Mouse (Mus musculus): ENCODE measurements around the gene 4930432K21Rik.

Gene 4930432K21Rik

GRCm38 (mm10) chr8:84149181-84149580 is 1.4 kb downstream of the 4930432K21Rik start:
- no peak for DNase-seq

GRCm38 (mm10) chr8:84157620-84158019 is 9.8 kb downstream of the 4930432K21Rik start:
- no peak for DNase-seq

- no peak for DNase-seq
Measured at GRCm38 (mm10) chr8:84167696-84168095, 19.9 kb downstream of the 4930432K21Rik start.

- DNase-seq = no peak
Measured at GRCm38 (mm10) chr8:84170096-84170495, 22.3 kb downstream of the 4930432K21Rik start.

GRCm38 (mm10) chr8:84173861-84174260 is 26.0 kb downstream of the 4930432K21Rik start:
- no peak for DNase-seq

GRCm38 (mm10) chr8:84176560-84176959 is 28.7 kb downstream of the 4930432K21Rik start:
- peak; percentile 32 to 38 for DNase-seq

- DNase-seq = no peak
Measured at GRCm38 (mm10) chr8:84177405-84177804, 29.6 kb downstream of the 4930432K21Rik start.

- no peak for DNase-seq
Measured at GRCm38 (mm10) chr8:84178592-84178991, 30.8 kb downstream of the 4930432K21Rik start.

GRCm38 (mm10) chr8:84179946-84180345 is 32.1 kb downstream of the 4930432K21Rik start:
- no peak for DNase-seq

- DNase-seq = peak; percentile 77 to 83
Measured at GRCm38 (mm10) chr8:84180530-84181190, 32.8 kb downstream of the 4930432K21Rik start.

- DNase-seq = peak in 1 of 2 experiments; percentile 32
Measured at GRCm38 (mm10) chr8:84182833-84183232, 35.0 kb downstream of the 4930432K21Rik start.

- DNase-seq = peak; percentile 66 to 74
Measured at GRCm38 (mm10) chr8:84183261-84184084, 35.6 kb downstream of the 4930432K21Rik start.

GRCm38 (mm10) chr8:84184085-84185043 is 36.5 kb downstream of the 4930432K21Rik start:
- peak in 1 of 2 experiments; percentile 60 for DNase-seq

- DNase-seq = no peak
Measured at GRCm38 (mm10) chr8:84185117-84185516, 37.3 kb downstream of the 4930432K21Rik start, which contains the start of gene Nanos3. TSS of gene Nanos3 (minus strand) at chr8:84185217.

- DNase-seq = peak; percentile 75 to 77
Measured at GRCm38 (mm10) chr8:84186547-84186946, 38.7 kb downstream of the 4930432K21Rik start.

- DNase-seq = peak; percentile 85 to 86
Measured at GRCm38 (mm10) chr8:84187065-84187755, 39.4 kb downstream of the 4930432K21Rik start.

- no peak for DNase-seq
Measured at GRCm38 (mm10) chr8:84188671-84189070, 40.8 kb downstream of the 4930432K21Rik start.

GRCm38 (mm10) chr8:84189603-84190002 is 41.8 kb downstream of the 4930432K21Rik start:
- DNase-seq = no peak

GRCm38 (mm10) chr8:84190191-84190867 is 42.5 kb downstream of the 4930432K21Rik start:
- DNase-seq = peak in 1 of 2 experiments; percentile 16

GRCm38 (mm10) chr8:84192023-84192422 is 44.2 kb downstream of the 4930432K21Rik start:
- DNase-seq = no peak

- peak; percentile 59 to 62 for DNase-seq
Measured at GRCm38 (mm10) chr8:84192555-84192954, 44.7 kb downstream of the 4930432K21Rik start.

Measured in thymus, postnatal 36 days (tissue).